Comparison of ENCODE assay signal across 29 mouse cellular contexts in genomic region chr9:65755164-65755563, GRCm38 (mm10).
DNase-seq lines count a peak whose midpoint lies in the region; ATAC-seq and TF ChIP-seq lines count a peak whose summit lies in the region.
"Had no signal": no experiment of that assay in that cellular context is flagged by ENCODE, and none has a peak within 500 bp of the region (broad histone marks: within the 10 kb centered on the region; RNA-seq: fewer than 3 reads in every experiment).

No protein-coding gene starts in this region.

- H3K4me2 ChIP-seq in forebrain, embryonic 12.5 days: no peak overlapping the region
- H3K4me2 ChIP-seq in hindbrain, postnatal 0 days (ENCODE audit: low read depth, low read length): no peak overlapping the region
- H3K4me2 ChIP-seq in hindbrain, embryonic 12.5 days (replicated peaks): no peak overlapping the region
- no peak overlapping the region for H3K4me2 ChIP-seq in lung, postnatal 0 days (replicated peaks; ENCODE audit: low read depth, low read length)
- H3K4me2 ChIP-seq: embryonic facial prominence, embryonic 13.5 days; heart, embryonic 13.5 days; kidney, embryonic 15.5 days; limb, embryonic 12.5 days; liver, embryonic 15.5 days; lung, embryonic 15.5 days; midbrain, embryonic 11.5 days; neural tube, embryonic 13.5 days; stomach, embryonic 15.5 days had no signal

- TF ChIP-seq EP300 in lung, postnatal 0 days (IDR thresholded peaks at IDR 0.05): no peak

- H3K27ac ChIP-seq in forebrain, embryonic 12.5 days: peak overlapping the region; percentile 74; the same call in 1 of the 2 replicates
- no peak overlapping the region for H3K27ac ChIP-seq in forebrain, embryonic 10.5 days
- H3K27ac ChIP-seq in hindbrain, postnatal 0 days: no peak overlapping the region
- no peak overlapping the region for H3K27ac ChIP-seq in hindbrain, embryonic 12.5 days
- H3K27ac ChIP-seq in lung, postnatal 0 days (ENCODE audit: low read length): no peak overlapping the region
- H3K27ac ChIP-seq: embryonic facial prominence, embryonic 13.5 days; heart, embryonic 13.5 days; kidney, embryonic 15.5 days; limb, embryonic 12.5 days; liver, embryonic 15.5 days; lung, embryonic 15.5 days; stomach, embryonic 15.5 days had no signal

- H3K4me3 ChIP-seq in forebrain, embryonic 12.5 days (replicated peaks): no peak overlapping the region
- no peak overlapping the region for H3K4me3 ChIP-seq in forebrain, embryonic 10.5 days
- H3K4me3 ChIP-seq in hindbrain, postnatal 0 days (ENCODE audit: low read length): no peak overlapping the region
- no peak overlapping the region for H3K4me3 ChIP-seq in hindbrain, embryonic 12.5 days
- H3K4me3 ChIP-seq in lung, postnatal 0 days (ENCODE audit: low read depth, low read length): no peak overlapping the region
- H3K4me3 ChIP-seq in lung, adult 2 months (replicated peaks; ENCODE audit: extremely low read depth, low read depth, low read length): no peak overlapping the region
- H3K4me3 ChIP-seq: embryonic facial prominence, embryonic 13.5 days; heart, embryonic 13.5 days; kidney, embryonic 15.5 days; limb, embryonic 12.5 days; liver, embryonic 15.5 days; lung, embryonic 15.5 days; neural tube, embryonic 13.5 days; stomach, embryonic 15.5 days had no signal

- in situ Hi-C loops in Patski (cut with MboI; ENCODE audit: low pct_unique_long_range_greater_than_20kb): no loop called here

- CTCF ChIA-PET in Patski (lab: Charles Lee): interaction anchor here (1.1 kb wide), 1 partner anchor 35 kb away, joined by 3 read pairs; no protein-coding TSS in a partner anchor

- WGBS in forebrain, embryonic 12.5 days: 83% methylated on average over 1 of the region's 1 CpGs
- 96% methylated on average over 1 of the region's 1 CpGs for WGBS in forebrain, embryonic 10.5 days
- WGBS in hindbrain, postnatal 0 days: 80% methylated on average over 1 of the region's 1 CpGs
- 100% methylated on average over 1 of the region's 1 CpGs for WGBS in hindbrain, embryonic 12.5 days
- WGBS in lung, postnatal 0 days: 96% methylated on average over 1 of the region's 1 CpGs
- WGBS in lung, adult 2 months: 74% methylated on average over 1 of the region's 1 CpGs

- H3K9me3 ChIP-seq in forebrain, embryonic 12.5 days: no peaks in the 10 kb centered on the region
- peaks cover 5% of the 10 kb centered on the region; the same call in 1 of the 2 replicates for H3K9me3 ChIP-seq in forebrain, embryonic 10.5 days
- H3K9me3 ChIP-seq in hindbrain, postnatal 0 days (ENCODE audit: low read length): no peaks in the 10 kb centered on the region
- H3K9me3 ChIP-seq in hindbrain, embryonic 12.5 days (replicated peaks): no peaks in the 10 kb centered on the region
- no peaks in the 10 kb centered on the region for H3K9me3 ChIP-seq in lung, postnatal 0 days (ENCODE audit: low read length)
- H3K9me3 ChIP-seq: embryonic facial prominence, embryonic 13.5 days; heart, embryonic 13.5 days; kidney, embryonic 15.5 days; liver, embryonic 15.5 days; lung, embryonic 15.5 days; neural tube, embryonic 13.5 days; stomach, embryonic 15.5 days had no signal

- no peaks in the 10 kb centered on the region for H3K27me3 ChIP-seq in forebrain, embryonic 12.5 days
- H3K27me3 ChIP-seq in forebrain, embryonic 10.5 days (ENCODE audit: poor library complexity, severe bottlenecking): no peaks in the 10 kb centered on the region
- no peaks in the 10 kb centered on the region for H3K27me3 ChIP-seq in hindbrain, postnatal 0 days (ENCODE audit: insufficient read depth, low read length)
- H3K27me3 ChIP-seq in hindbrain, embryonic 12.5 days: no peaks in the 10 kb centered on the region
- H3K27me3 ChIP-seq in lung, postnatal 0 days (replicated peaks; ENCODE audit: insufficient read depth, low read length): no peaks in the 10 kb centered on the region
- no peaks in the 10 kb centered on the region for H3K27me3 ChIP-seq in Patski
- H3K27me3 ChIP-seq: CH12.LX; embryonic facial prominence, embryonic 13.5 days; heart, embryonic 13.5 days; kidney, embryonic 15.5 days; limb, embryonic 12.5 days; liver, embryonic 15.5 days; lung, embryonic 15.5 days; neural tube, embryonic 13.5 days; stomach, embryonic 15.5 days had no signal

- H3K4me1 ChIP-seq in forebrain, embryonic 12.5 days: peaks cover 13% of the 10 kb centered on the region
- H3K4me1 ChIP-seq in forebrain, embryonic 10.5 days: peaks cover 8% of the 10 kb centered on the region
- H3K4me1 ChIP-seq in hindbrain, postnatal 0 days (ENCODE audit: insufficient read depth, low read length): peaks cover 8% of the 10 kb centered on the region; the same call in 1 of the 2 replicates
- peaks cover 7% of the 10 kb centered on the region for H3K4me1 ChIP-seq in hindbrain, embryonic 12.5 days
- no peaks in the 10 kb centered on the region for H3K4me1 ChIP-seq in lung, postnatal 0 days (ENCODE audit: insufficient read depth, low read depth, low read length)
- no peaks in the 10 kb centered on the region; the same call in none of the 2 replicates for H3K4me1 ChIP-seq in lung, adult 2 months (ENCODE audit: control insufficient read depth, insufficient read depth, low read length)
- H3K4me1 ChIP-seq: embryonic facial prominence, embryonic 13.5 days; kidney, embryonic 15.5 days; limb, embryonic 12.5 days; stomach, embryonic 15.5 days had no signal

- POLR2A ChIA-PET in Patski (lab: Charles Lee): no interaction called here

- DNase-seq in forebrain, embryonic 10.5 days (ENCODE audit: extremely low spot score, low spot score): no peak
- no peak for DNase-seq in hindbrain, postnatal 0 days (ENCODE audit: low spot score)
- DNase-seq in lung, postnatal 0 days (ENCODE audit: low spot score): no peak
- DNase-seq in lung, adult 2 months: no peak
- DNase-seq in Patski (ENCODE audit: low read depth, low spot score): no peak
- no peak for DNase-seq in spleen, postnatal 36 days (ENCODE audit: low spot score in 2 of 2)
- DNase-seq: adrenal gland, postnatal 14 days; cerebellum, adult 11 months; cerebellum, adult 9-10 months; forebrain, postnatal 0 days; gastrocnemius, postnatal 10 days; kidney, adult 18-20 months; kidney, postnatal 4 days; layer of hippocampus, adult 9-11 months; lung, postnatal 36 days; right cerebral cortex, postnatal 14 days; thymus, postnatal 14 days had no signal

- TF ChIP-seq POLR2A in lung, adult 2 months (IDR thresholded peaks at IDR 0.05; ENCODE audit: borderline replicate concordance, extremely low read depth, low read depth, low read length): no peak

- H3K9ac ChIP-seq in forebrain, embryonic 12.5 days: no peak overlapping the region
- no peak overlapping the region for H3K9ac ChIP-seq in hindbrain, postnatal 0 days (replicated peaks; ENCODE audit: low read length)
- no peak overlapping the region for H3K9ac ChIP-seq in hindbrain, embryonic 12.5 days
- no peak overlapping the region for H3K9ac ChIP-seq in lung, postnatal 0 days (replicated peaks; ENCODE audit: low read depth)
- H3K9ac ChIP-seq: embryonic facial prominence, embryonic 13.5 days; forebrain, postnatal 0 days; heart, embryonic 13.5 days; kidney, embryonic 15.5 days; limb, embryonic 12.5 days; liver, embryonic 15.5 days; lung, embryonic 15.5 days; neural tube, embryonic 13.5 days; stomach, embryonic 15.5 days had no signal

- no peak for ATAC-seq in forebrain, embryonic 12.5 days (ENCODE audit: low FRiP score)
- ATAC-seq in hindbrain, postnatal 0 days: no peak
- ATAC-seq in hindbrain, embryonic 12.5 days (ENCODE audit: low FRiP score): no peak
- ATAC-seq in lung, postnatal 0 days: no peak
- no peak for ATAC-seq in Patski

- TF ChIP-seq CTCF in hindbrain, postnatal 0 days (IDR thresholded peaks at IDR 0.05; ENCODE audit: low read depth): peak; percentile 25; the same call in 1 of the 2 replicates
- TF ChIP-seq CTCF in lung, postnatal 0 days (IDR thresholded peaks at IDR 0.05): peak; percentile 37
- TF ChIP-seq CTCF in lung, adult 2 months (IDR thresholded peaks at IDR 0.05; ENCODE audit: insufficient read depth, low read length): no peak
- TF ChIP-seq CTCF in Patski (IDR thresholded peaks at IDR 0.05): peak; percentile 40

- no peaks in the 10 kb centered on the region; the same call in 1 of the 2 replicates for H3K36me3 ChIP-seq in forebrain, embryonic 12.5 days (replicated peaks)
- H3K36me3 ChIP-seq in forebrain, embryonic 10.5 days (replicated peaks): peaks cover 43% of the 10 kb centered on the region
- H3K36me3 ChIP-seq in hindbrain, postnatal 0 days (ENCODE audit: insufficient read depth, low read length): no peaks in the 10 kb centered on the region
- no peaks in the 10 kb centered on the region for H3K36me3 ChIP-seq in hindbrain, embryonic 12.5 days
- H3K36me3 ChIP-seq in lung, postnatal 0 days (ENCODE audit: insufficient read depth, low read length): no peaks in the 10 kb centered on the region
- H3K36me3 ChIP-seq: lung, embryonic 15.5 days; stomach, embryonic 15.5 days had no signal
